Mouse (Mus musculus) neutrophil, adult 83 days (primary cell): ENCODE data around the gene Kbtbd4. TPM values are rescaled to one million over a fixed set of nuclear protein-coding genes. Genes with fewer than 3 reads are reported as not detected.

ENCODE experiments used
- total RNA-seq, 2 experiments: library from RNA; stranded (reverse); gene quantifications; one replicate each; pipeline ENCODE4 v1.2.4; 2023

Kbtbd4 gene
- 10 to 100 TPM; 14.0 to 18.6 TPM for total RNA-seq

DNA sequence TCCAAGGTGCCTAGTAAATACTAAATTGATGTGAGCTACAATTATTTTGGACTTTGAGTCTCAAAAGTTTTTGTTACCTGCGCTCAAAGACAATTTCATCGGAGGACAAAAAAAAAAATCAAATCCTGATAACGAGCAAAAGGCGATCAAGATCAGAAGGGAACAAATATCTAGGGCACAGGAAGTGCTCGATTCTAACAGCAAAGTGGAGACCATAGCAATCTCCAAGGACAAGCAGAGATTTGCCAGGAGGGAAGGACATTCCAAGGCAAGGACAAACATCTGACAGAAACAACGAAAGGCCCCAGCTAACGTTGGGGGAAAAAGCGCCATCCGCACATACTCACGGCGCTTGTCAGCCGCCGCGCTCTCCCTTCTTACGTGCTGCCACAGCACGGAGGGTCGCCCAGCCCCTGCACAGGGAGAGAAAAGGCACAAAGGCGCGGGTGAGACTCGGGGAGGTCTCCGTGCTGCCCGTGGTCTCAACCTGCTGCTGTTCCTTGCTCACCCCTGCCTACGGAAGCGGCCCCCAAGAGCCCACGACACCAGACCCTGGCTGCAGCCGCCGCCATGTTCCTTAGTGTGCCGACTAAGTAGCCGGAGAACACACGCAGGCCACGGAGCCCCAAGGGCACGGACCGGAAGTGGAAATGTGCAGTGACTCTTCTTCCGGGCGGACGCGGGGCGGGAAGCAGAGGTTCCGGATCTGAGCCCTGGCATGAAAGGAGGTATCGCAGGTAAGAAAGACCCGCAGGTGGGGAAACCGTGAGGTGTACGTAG, at the start of gene Kbtbd4, which contains the start of gene Ndufs3:
Gene Kbtbd4, plus strand, starts transcription at position 665 of the 780 bp plus-strand sequence.
Gene Ndufs3, minus strand, starts transcription at position 752 of the 780 bp plus-strand sequence.

DNA sequence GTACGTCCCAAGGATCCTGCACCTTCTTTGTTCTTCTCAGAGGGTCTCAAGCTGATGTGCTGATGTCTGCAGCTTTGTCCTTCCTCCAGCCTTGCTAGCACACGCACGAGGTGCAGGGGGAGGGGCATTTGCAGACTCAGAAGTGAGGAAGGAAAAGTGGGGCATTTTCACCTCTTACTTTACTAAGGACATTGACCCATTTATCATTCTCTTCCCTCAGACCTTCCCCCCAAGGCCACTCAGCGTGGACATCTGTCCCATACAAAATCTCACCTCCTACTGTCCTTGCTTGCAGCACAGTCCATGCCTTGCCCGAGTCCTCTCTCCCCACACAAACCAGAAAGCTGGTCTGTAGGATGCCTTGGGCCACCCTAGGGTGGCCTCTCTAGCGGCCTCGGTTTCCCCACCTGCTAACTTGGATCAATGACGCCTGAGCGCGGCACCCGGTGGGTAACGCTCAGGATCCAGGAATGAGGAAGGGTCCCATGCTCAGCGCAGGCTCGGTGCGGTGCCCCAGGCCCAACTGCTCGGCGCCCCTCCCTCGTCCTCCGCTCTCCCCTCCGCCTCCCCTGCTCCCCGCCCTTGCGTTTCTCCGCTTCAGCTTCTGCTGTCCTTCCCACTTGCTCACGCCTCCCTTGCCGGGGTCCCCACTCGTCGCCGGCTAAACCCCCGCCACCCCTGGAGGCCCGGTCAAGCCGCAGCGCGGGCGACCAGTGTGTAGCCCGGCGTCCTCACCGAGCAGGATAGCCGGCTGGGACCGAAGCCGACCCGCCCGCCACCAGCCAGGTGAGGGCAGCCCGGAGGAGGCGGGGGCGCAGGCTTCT, 19.1 kb upstream of the Kbtbd4 start, which contains the start of gene C1qtnf4:
Gene C1qtnf4, plus strand, starts transcription at position 643 of the 824 bp plus-strand sequence.

DNA sequence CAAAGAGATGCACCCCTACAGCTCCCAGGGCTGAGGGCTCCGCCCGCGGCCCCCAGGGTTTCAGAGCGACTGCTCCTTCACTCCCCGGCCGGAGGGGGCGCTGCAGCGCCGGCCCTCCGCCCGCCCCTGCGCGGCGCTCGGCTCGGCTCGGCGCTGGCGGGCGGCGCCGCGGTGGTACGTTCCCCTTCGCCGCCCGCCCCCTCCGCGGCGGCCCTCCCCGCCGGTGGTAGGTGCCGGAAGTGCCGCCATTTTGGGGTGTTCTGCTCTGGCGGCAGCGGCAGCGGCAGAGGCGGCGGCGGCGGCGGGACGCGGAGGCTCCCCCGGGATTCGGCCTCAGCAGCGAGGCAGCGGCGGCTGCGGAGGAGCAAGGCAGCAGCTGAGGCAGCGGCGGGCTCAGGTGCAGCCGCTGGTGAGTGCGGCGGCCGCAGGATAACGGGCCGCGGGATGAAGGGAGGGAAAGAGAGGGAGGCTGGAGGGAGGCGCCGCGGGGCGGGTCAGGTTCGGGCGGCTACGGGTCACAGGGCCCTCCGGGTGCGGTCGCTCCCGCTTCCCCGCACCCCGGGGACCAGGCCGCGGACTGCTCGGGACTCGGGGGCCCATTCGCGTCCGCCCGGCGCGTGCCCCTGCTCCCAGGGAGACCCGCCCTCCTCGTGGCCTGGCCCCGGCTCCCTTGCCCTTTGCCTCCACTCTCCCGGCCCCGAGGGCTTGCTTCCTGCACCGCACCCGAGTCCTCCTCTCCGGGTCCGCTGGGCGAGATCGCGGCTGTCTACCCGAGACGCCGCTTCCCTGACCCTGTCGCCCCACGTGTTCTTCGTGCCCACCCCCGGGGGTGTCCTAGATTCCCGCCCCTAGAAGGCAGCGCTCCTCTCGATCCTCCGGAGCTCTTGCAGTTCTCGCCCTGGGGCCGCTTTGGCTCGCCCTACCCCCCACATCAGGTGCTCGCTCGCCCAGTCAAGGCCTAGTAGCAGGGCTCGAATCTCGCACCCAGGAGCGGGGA, 36.0 kb downstream of the Kbtbd4 start, which contains the start of gene Celf1:
Gene Celf1, plus strand, starts transcription at position 150 of the 997 bp plus-strand sequence.

Other genes with a start within 250 kb of the Kbtbd4 start
- 10 to 100 TPM; 33.0 to 34.0 TPM for gene Nup160, start 227.5 kb upstream of the Kbtbd4 start, total RNA-seq
- gene Fnbp4, start 159.4 kb upstream of the Kbtbd4 start, total RNA-seq, result 100 to 1,000 TPM; 120 to 125 TPM
- under 1 TPM; 0.09 to 0.38 TPM for gene Agbl2, start 122.0 kb upstream of the Kbtbd4 start, total RNA-seq
- gene Mtch2, start 57.6 kb upstream of the Kbtbd4 start, total RNA-seq, result 10 to 100 TPM; 55.4 to 56.2 TPM
- under 1 TPM in 1 of 2 experiments, not detected in 1; 0.26 TPM for gene C1qtnf4, start 18.9 kb upstream of the Kbtbd4 start, total RNA-seq
- gene Ndufs3, start 87 bp downstream of the Kbtbd4 start, total RNA-seq, result 10 to 100 TPM; 45.5 to 56.8 TPM
- 10 to 100 TPM; 47.8 to 52.2 TPM for gene Celf1, start 35.6 kb downstream of the Kbtbd4 start, total RNA-seq
- under 1 TPM in 1 of 2 experiments, not detected in 1; 0.46 TPM for gene Rapsn, start 130.9 kb downstream of the Kbtbd4 start, total RNA-seq
- gene Psmc3, start 149.3 kb downstream of the Kbtbd4 start, total RNA-seq, result 100 to 1,000 TPM in 1 of 2 experiments, 10 to 100 TPM in 1; 96.4 to 105 TPM
- 10 to 100 TPM; 13.3 to 20.9 TPM for gene Slc39a13, start 165.7 kb downstream of the Kbtbd4 start, total RNA-seq
- gene Spi1, start 177.7 kb downstream of the Kbtbd4 start, total RNA-seq, result 100 to 1,000 TPM; 437 to 465 TPM
- gene Mybpc3, start 213.4 kb downstream of the Kbtbd4 start, total RNA-seq, result 1 to 10 TPM; 1.2 to 1.3 TPM